10 mouse cellular contexts compared by ENCODE assay signal in the genomic region with DNA sequence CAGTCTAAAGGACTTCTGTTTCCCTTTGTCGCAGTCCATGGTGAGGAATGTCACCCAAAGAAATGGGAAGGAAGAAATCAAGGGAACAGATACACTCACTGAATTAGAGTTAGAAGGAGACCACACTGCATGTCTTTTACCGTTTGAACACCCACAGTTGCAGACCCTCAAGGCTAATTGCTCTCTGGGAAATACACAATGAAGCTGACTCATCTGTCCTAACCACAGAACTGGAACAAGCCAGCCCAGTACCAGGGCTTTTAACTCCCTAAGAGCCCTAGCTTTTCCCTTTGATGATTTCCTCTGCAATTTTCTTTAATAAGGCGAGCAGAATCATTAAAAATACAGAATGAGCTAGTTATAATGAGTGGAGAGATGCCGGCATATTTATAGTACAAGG. TPM values are rescaled to one million over a fixed set of nuclear protein-coding genes. Genes with fewer than 3 reads are reported as not detected.
DNase-seq lines count a peak whose midpoint lies in the region; ATAC-seq lines count a peak whose summit lies in the region.
"Had no signal": no experiment of that assay in that cellular context is flagged by ENCODE, and none has a peak within 500 bp of the region (broad histone marks: within the 10 kb centered on the region; RNA-seq: fewer than 3 reads in every experiment).

No protein-coding gene starts in this region.

- no peaks in the 10 kb centered on the region for H3K27me3 ChIP-seq in kidney, embryonic 15.5 days
- no peaks in the 10 kb centered on the region for H3K27me3 ChIP-seq in midbrain, embryonic 14.5 days (ENCODE audit: control insufficient read depth, insufficient read depth, low read length)

- no peaks in the 10 kb centered on the region for H3K36me3 ChIP-seq in kidney, embryonic 15.5 days
- H3K36me3 ChIP-seq in midbrain, embryonic 14.5 days (ENCODE audit: control insufficient read depth, insufficient read depth, low read length), result no peaks in the 10 kb centered on the region

- ATAC-seq in kidney, embryonic 15.5 days (replicated peaks; ENCODE audit: low FRiP score), result 0 out of 2 replicates have a peak, but pooled peaks have one; percentile 58
- ATAC-seq in midbrain, embryonic 14.5 days (ENCODE audit: low FRiP score, low TSS enrichment), result no peak
- no peak for ATAC-seq in monocyte, adult 5-6 weeks (replicated peaks; ENCODE audit: insufficient number of reproducible peaks, low FRiP score, low TSS enrichment, poor library complexity, severe bottlenecking)

- H3K4me2 ChIP-seq in kidney, embryonic 15.5 days, result no peak overlapping the region
- H3K4me2 ChIP-seq in midbrain, embryonic 14.5 days (ENCODE audit: low read length), result no peak overlapping the region

- no peaks in the 10 kb centered on the region for H3K9me3 ChIP-seq in kidney, embryonic 15.5 days (replicated peaks)
- H3K9me3 ChIP-seq in midbrain, embryonic 14.5 days (ENCODE audit: control insufficient read depth, low read length), result no peaks in the 10 kb centered on the region

- no peak for DNase-seq in kidney, adult 8-10 months
- peak; percentile 56 for DNase-seq in NIH3T3 (ENCODE audit: low read depth)
- peak; percentile 7 for DNase-seq in fibroblast of lung, adult 2 months (ENCODE audit: low read depth)
- peak; percentile 35 for DNase-seq in midbrain, embryonic 14.5 days
- DNase-seq in natural killer cell, adult 2 months (ENCODE audit: low spot score in 2 of 2), result no peak
- DNase-seq: layer of hippocampus, adult 9-11 months; lung, adult 18-20 months; thymus, postnatal 25 days had no signal

- H3K4me3 ChIP-seq in kidney, embryonic 15.5 days (replicated peaks), result no peak overlapping the region
- no peak overlapping the region for H3K4me3 ChIP-seq in midbrain, embryonic 14.5 days (replicated peaks; ENCODE audit: low read depth, low read length)

- 49% methylated on average over 4 of the region's 4 CpGs for WGBS in kidney, embryonic 15.5 days
- WGBS in midbrain, embryonic 14.5 days, result 52% methylated on average over 4 of the region's 4 CpGs

- H3K27ac ChIP-seq in kidney, embryonic 15.5 days, result no peak overlapping the region
- no peak overlapping the region for H3K27ac ChIP-seq in midbrain, embryonic 14.5 days (replicated peaks; ENCODE audit: low read depth, low read length)

- no peak overlapping the region for H3K9ac ChIP-seq in kidney, embryonic 15.5 days
- no peak overlapping the region for H3K9ac ChIP-seq in midbrain, embryonic 14.5 days (replicated peaks; ENCODE audit: low read length)

- H3K4me1 ChIP-seq in kidney, embryonic 15.5 days, result no peaks in the 10 kb centered on the region
- H3K4me1 ChIP-seq in midbrain, embryonic 14.5 days (ENCODE audit: control insufficient read depth, insufficient read depth, low read length), result no peaks in the 10 kb centered on the region

RNA-seq across cellular contexts. Expression of a gene that starts 48.9 kb away (rescaled TPM):
- polyA plus RNA-seq in kidney, embryonic 15.5 days (2015; fragmentation: Nextera tagmentation; extraction: Ambion mirVana), result 1.2 and 1.5 TPM in 2 replicates
- 6.2 and 7.5 TPM in 2 replicates for polyA plus RNA-seq in midbrain, embryonic 14.5 days (2014; fragmentation: Nextera tagmentation; extraction: Ambion mirVana)
- not detected in 3 replicates for total RNA-seq in monocyte, adult 5-6 weeks (2017)

Comparison
In these comparisons a context has a peak if more than half of its experiments do, and no peak if none do; other contexts are left out.
1. DNase-seq: peak in NIH3T3 (single experiment), fibroblast of lung, adult 2 months (single experiment) and midbrain, embryonic 14.5 days (single experiment); none in kidney, adult 8-10 months (0 of 2) and natural killer cell, adult 2 months (0 of 2).